Comparison of ENCODE assay signal across 12 mouse cellular contexts in genomic region chr19:29255327-29256027, GRCm38 (mm10). TPM values are rescaled to one million over a fixed set of nuclear protein-coding genes. Genes with fewer than 3 reads are reported as not detected.
DNase-seq lines count a peak whose midpoint lies in the region; ATAC-seq lines count a peak whose summit lies in the region.
"Had no signal": no experiment of that assay in that cellular context is flagged by ENCODE, and none has a peak within 500 bp of the region (broad histone marks: within the 10 kb centered on the region; RNA-seq: fewer than 3 reads in every experiment).

No protein-coding gene starts in this region.

- H3K4me2 ChIP-seq in hindbrain, embryonic 12.5 days (replicated peaks): no peak overlapping the region
- H3K4me2 ChIP-seq in forebrain, embryonic 12.5 days: peak overlapping the region; percentile 85
- peak overlapping the region; percentile 36; the same call in 1 of the 2 replicates for H3K4me2 ChIP-seq in midbrain, embryonic 11.5 days
- H3K4me2 ChIP-seq: heart, embryonic 12.5 days had no signal

- WGBS in hindbrain, embryonic 10.5 days: 88% methylated on average over 7 of the region's 7 CpGs
- 85% methylated on average over 7 of the region's 7 CpGs for WGBS in hindbrain, embryonic 12.5 days
- 83% methylated on average over 7 of the region's 7 CpGs for WGBS in forebrain, embryonic 12.5 days
- WGBS in midbrain, embryonic 11.5 days: 88% methylated on average over 7 of the region's 7 CpGs

- no peaks in the 10 kb centered on the region for H3K9me3 ChIP-seq in hindbrain, embryonic 10.5 days
- H3K9me3 ChIP-seq in hindbrain, embryonic 12.5 days (replicated peaks): no peaks in the 10 kb centered on the region
- H3K9me3 ChIP-seq in forebrain, embryonic 12.5 days: no peaks in the 10 kb centered on the region
- H3K9me3 ChIP-seq in midbrain, embryonic 11.5 days (ENCODE audit: control insufficient read depth, low read length): no peaks in the 10 kb centered on the region
- H3K9me3 ChIP-seq: heart, embryonic 12.5 days; liver, embryonic 15.5 days had no signal

- H3K4me1 ChIP-seq in hindbrain, embryonic 10.5 days (replicated peaks): peaks cover 46% of the 10 kb centered on the region
- H3K4me1 ChIP-seq in hindbrain, embryonic 12.5 days: peaks cover 27% of the 10 kb centered on the region
- H3K4me1 ChIP-seq in forebrain, embryonic 12.5 days: peaks cover 38% of the 10 kb centered on the region
- peaks cover 30% of the 10 kb centered on the region for H3K4me1 ChIP-seq in midbrain, embryonic 11.5 days (ENCODE audit: control insufficient read depth, insufficient read depth, low read length)

- H3K27ac ChIP-seq in hindbrain, embryonic 10.5 days: 0 out of 2 replicates have a peak overlapping the region, but pooled peaks have one; percentile 25
- no peak overlapping the region for H3K27ac ChIP-seq in hindbrain, embryonic 12.5 days
- no peak overlapping the region for H3K27ac ChIP-seq in forebrain, embryonic 12.5 days
- peak overlapping the region; percentile 55 for H3K27ac ChIP-seq in midbrain, embryonic 11.5 days (ENCODE audit: low read depth, low read length)
- H3K27ac ChIP-seq: liver, embryonic 15.5 days had no signal

- ATAC-seq in hindbrain, embryonic 12.5 days (ENCODE audit: low FRiP score): no peak
- ATAC-seq in forebrain, embryonic 12.5 days (ENCODE audit: low FRiP score): no peak
- ATAC-seq in midbrain, embryonic 11.5 days (ENCODE audit: low FRiP score): no peak
- ATAC-seq: intestine, postnatal 0 days had no signal

- no peak overlapping the region for H3K9ac ChIP-seq in hindbrain, embryonic 12.5 days
- H3K9ac ChIP-seq in forebrain, embryonic 12.5 days: no peak overlapping the region
- no peak overlapping the region for H3K9ac ChIP-seq in midbrain, embryonic 11.5 days (ENCODE audit: low read length)
- H3K9ac ChIP-seq: heart, embryonic 12.5 days; liver, embryonic 15.5 days had no signal

- H3K36me3 ChIP-seq in hindbrain, embryonic 10.5 days: no peaks in the 10 kb centered on the region
- no peaks in the 10 kb centered on the region for H3K36me3 ChIP-seq in hindbrain, embryonic 12.5 days
- no peaks in the 10 kb centered on the region for H3K36me3 ChIP-seq in forebrain, embryonic 12.5 days (replicated peaks)
- H3K36me3 ChIP-seq in midbrain, embryonic 11.5 days (ENCODE audit: control insufficient read depth, insufficient read depth, low read length): no peaks in the 10 kb centered on the region

- H3K27me3 ChIP-seq in hindbrain, embryonic 10.5 days (ENCODE audit: insufficient read depth, poor library complexity, severe bottlenecking): no peaks in the 10 kb centered on the region
- H3K27me3 ChIP-seq in hindbrain, embryonic 12.5 days: no peaks in the 10 kb centered on the region
- no peaks in the 10 kb centered on the region for H3K27me3 ChIP-seq in forebrain, embryonic 12.5 days
- peaks cover 2% of the 10 kb centered on the region; the same call in 1 of the 2 replicates for H3K27me3 ChIP-seq in midbrain, embryonic 11.5 days (ENCODE audit: control insufficient read depth, insufficient read depth, low read length)
- H3K27me3 ChIP-seq: heart, embryonic 12.5 days; liver, embryonic 15.5 days had no signal

- no peak for DNase-seq in hindbrain, embryonic 10.5 days (ENCODE audit: low spot score)
- DNase-seq in 416B (ENCODE audit: low read depth): peak; percentile 31
- DNase-seq in midbrain, embryonic 11.5 days (ENCODE audit: low spot score, missing footprints): no peak
- DNase-seq in kidney, postnatal 10 days: no peak
- no peak for DNase-seq in gastrocnemius, postnatal 10 days
- no peak for DNase-seq in adrenal gland, postnatal 14 days
- DNase-seq: cerebellum, postnatal 25 days had no signal

- no peak overlapping the region for H3K4me3 ChIP-seq in hindbrain, embryonic 10.5 days
- H3K4me3 ChIP-seq in hindbrain, embryonic 12.5 days: no peak overlapping the region
- H3K4me3 ChIP-seq in forebrain, embryonic 12.5 days (replicated peaks): no peak overlapping the region
- H3K4me3 ChIP-seq in midbrain, embryonic 11.5 days (ENCODE audit: low read depth, low read length): no peak overlapping the region
- H3K4me3 ChIP-seq: heart, embryonic 12.5 days had no signal

RNA-seq across cellular contexts. Expression of gene Jak2, which starts 3.8 kb away (rescaled TPM):
- polyA plus RNA-seq in hindbrain, embryonic 10.5 days (2016; fragmentation: Nextera tagmentation; extraction: Ambion mirVana): 6.9 and 7.0 TPM in 2 replicates
- 17.4 and 17.5 TPM in 2 replicates for polyA plus RNA-seq in hindbrain, embryonic 12.5 days (2016; fragmentation: Nextera tagmentation; extraction: Ambion mirVana)
- polyA plus RNA-seq in forebrain, embryonic 12.5 days (2016; fragmentation: Nextera tagmentation; extraction: Ambion mirVana): 16.1 and 16.6 TPM in 2 replicates
- polyA plus RNA-seq in midbrain, embryonic 11.5 days (2014; fragmentation: Nextera tagmentation; extraction: Ambion mirVana): 12.8 and 13.4 TPM in 2 replicates
- 10 to 100 TPM; 16.6 to 19.2 TPM for total RNA-seq in gastrocnemius, postnatal 10 days (2021)
- total RNA-seq in adrenal gland, postnatal 14 days (2021): 19.6 and 22.3 TPM in 2 replicates

Comparison
In these comparisons a context has a peak if more than half of its experiments do, and no peak if none do; other contexts are left out.
1. H3K27ac ChIP-seq: peak in hindbrain, embryonic 10.5 days (single experiment) and midbrain, embryonic 11.5 days (single experiment); none in hindbrain, embryonic 12.5 days (single experiment) and forebrain, embryonic 12.5 days (single experiment).